Mouse (Mus musculus): Measurements from ENCODE around the gene Bicdl1. TPM values are rescaled to one million over a fixed set of nuclear protein-coding genes. Genes with fewer than 3 reads are reported as not detected.

Bicdl1 gene
- polyA plus RNA-seq, 1 experiment from 2014 or later = 8.0 TPM

DNA sequence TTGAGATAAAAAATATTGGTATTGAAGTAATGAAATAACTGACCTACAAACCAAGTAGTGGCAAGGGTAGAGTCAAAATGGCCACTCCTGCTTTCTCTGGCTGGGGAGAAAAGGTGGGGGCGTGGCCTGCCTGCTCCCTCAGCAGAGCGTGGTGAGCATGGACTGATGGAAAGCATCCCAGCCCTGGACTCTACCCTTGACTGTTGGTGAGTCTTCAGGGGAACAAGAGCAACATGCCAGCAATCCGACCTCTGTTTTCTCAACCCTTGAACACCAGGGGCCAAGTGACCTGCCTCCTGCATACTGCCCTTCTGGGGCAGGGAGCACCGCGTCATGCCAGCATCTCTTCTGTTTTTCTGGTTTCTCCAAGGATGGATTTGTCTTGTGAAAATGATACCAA, 34.6 kb downstream of the Bicdl1 start:
- TF ChIP-seq CTCF (IDR thresholded peaks at IDR 0.05; ENCODE audit: low read depth) = no peak
- no peaks in the 10 kb centered on the region for H3K9me3 ChIP-seq (ENCODE audit: control insufficient read depth)
- H3K4me3 ChIP-seq (ENCODE audit: low read depth, low read length) = no peak overlapping the region
- no peak overlapping the region for H3K27ac ChIP-seq (ENCODE audit: low read depth, low read length)
- no peaks in the 10 kb centered on the region for H3K27me3 ChIP-seq (replicated peaks; ENCODE audit: control insufficient read depth, insufficient read depth, low read length)
- no peaks in the 10 kb centered on the region for H3K4me1 ChIP-seq (replicated peaks; ENCODE audit: control insufficient read depth, insufficient read depth, low read length)
- no peak for ATAC-seq
- no peaks in the 10 kb centered on the region for H3K36me3 ChIP-seq (ENCODE audit: control insufficient read depth, insufficient read depth)
- WGBS = 87% methylated on average over 5 of the region's 5 CpGs
- no peak overlapping the region for H3K9ac ChIP-seq (ENCODE audit: low read depth, low read length)
- no peak overlapping the region for H3K4me2 ChIP-seq (replicated peaks; ENCODE audit: low read depth)

DNA sequence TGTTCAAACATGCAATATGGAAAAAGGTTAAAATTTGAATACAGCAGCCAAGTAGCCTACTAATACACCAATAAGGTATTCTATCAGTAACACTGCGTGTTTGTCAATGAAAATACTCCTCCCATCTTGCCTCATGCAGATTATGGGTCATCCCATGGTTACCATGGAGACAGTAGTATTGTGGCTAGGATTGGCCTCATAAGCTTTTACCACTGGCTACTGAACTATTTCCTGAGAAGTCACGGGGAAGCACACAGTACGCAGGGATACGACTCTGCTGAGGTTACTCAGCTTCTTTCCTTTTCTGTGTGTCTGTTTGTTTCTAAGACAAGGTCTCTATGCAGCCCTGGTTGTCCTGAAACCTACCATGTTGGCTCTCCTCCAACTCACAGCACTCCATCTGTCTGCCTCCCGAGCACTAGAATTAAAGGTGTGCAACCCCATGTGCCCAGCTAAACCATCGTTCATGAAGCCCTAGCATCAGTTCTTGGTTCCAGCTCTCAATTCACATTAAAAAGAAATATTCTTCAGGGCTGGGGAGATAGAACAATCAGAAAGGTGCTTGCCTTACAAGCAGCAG, 36.1 kb downstream of the Bicdl1 start:
- Histone ChIP-seq H3K9ac (ENCODE audit: low read depth, low read length) (no peak overlapping the region), H3K27me3 (replicated peaks; ENCODE audit: control insufficient read depth, insufficient read depth, low read length) (no peaks in the 10 kb centered on the region), H3K9me3 (ENCODE audit: control insufficient read depth) (no peaks in the 10 kb centered on the region), H3K4me3 (ENCODE audit: low read depth, low read length) (no peak overlapping the region), H3K4me2 (replicated peaks; ENCODE audit: low read depth) (no peak overlapping the region), H3K4me1 (replicated peaks; ENCODE audit: control insufficient read depth, insufficient read depth, low read length) (no peaks in the 10 kb centered on the region), H3K36me3 (ENCODE audit: control insufficient read depth, insufficient read depth) (no peaks in the 10 kb centered on the region), H3K27ac (ENCODE audit: low read depth, low read length) (no peak overlapping the region)
- ATAC-seq = no peak
- WGBS = 71% methylated on average over 6 of the region's 6 CpGs
- no peak for TF ChIP-seq CTCF (IDR thresholded peaks at IDR 0.05; ENCODE audit: low read depth)

DNA sequence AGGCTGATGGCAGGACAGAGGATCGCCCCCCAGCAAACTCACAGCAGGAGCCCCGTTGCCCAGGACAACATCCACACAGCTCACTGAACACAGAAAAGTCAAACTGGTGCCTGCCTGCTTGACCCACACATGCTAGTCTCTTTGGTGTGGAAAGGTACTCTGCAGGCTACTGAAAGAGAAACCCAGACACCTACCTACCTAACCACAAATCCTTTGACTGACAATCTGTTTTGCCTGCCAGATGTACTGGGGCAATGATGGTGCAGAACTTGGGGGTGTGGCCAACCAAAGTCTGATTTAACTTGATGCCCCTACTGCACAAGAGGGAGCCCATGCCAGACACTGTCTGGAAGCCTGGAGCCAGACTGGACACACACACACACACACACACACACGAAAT, 38.1 kb downstream of the Bicdl1 start:
- no peak overlapping the region for H3K9ac ChIP-seq (ENCODE audit: low read depth, low read length)
- H3K36me3 ChIP-seq (ENCODE audit: control insufficient read depth, insufficient read depth) = no peaks in the 10 kb centered on the region
- no peak overlapping the region for H3K4me3 ChIP-seq (ENCODE audit: low read depth, low read length)
- no peak for TF ChIP-seq CTCF (IDR thresholded peaks at IDR 0.05; ENCODE audit: low read depth)
- H3K9me3 ChIP-seq (ENCODE audit: control insufficient read depth) = no peaks in the 10 kb centered on the region
- no peaks in the 10 kb centered on the region for H3K27me3 ChIP-seq (replicated peaks; ENCODE audit: control insufficient read depth, insufficient read depth, low read length)
- H3K27ac ChIP-seq (ENCODE audit: low read depth, low read length) = no peak overlapping the region
- ATAC-seq = no peak
- WGBS = 46% methylated on average over 3 of the region's 3 CpGs
- H3K4me1 ChIP-seq (replicated peaks; ENCODE audit: control insufficient read depth, insufficient read depth, low read length) = no peaks in the 10 kb centered on the region
- H3K4me2 ChIP-seq (replicated peaks; ENCODE audit: low read depth) = no peak overlapping the region

DNA sequence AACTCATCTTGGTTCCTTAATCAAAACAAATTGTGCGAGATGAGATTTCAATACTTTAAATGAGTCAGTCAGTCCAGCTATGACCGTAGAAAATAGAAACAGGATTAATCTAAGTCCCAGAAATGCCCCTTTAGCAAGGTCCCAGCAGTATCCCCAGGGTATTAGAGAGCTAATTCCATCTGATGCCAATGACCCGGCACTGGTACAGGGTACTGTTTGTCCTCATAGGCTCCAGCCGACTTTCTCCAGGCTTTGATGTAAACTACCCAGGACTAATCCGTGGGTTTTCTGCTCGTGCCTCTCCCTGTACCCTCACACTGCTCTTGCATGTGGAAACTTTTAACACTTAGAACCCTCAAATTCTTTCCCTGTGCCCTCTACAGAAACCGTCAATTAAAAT, 44.7 kb downstream of the Bicdl1 start:
- 67% methylated on average over 7 of the region's 7 CpGs for WGBS
- ATAC-seq = no peak
- TF ChIP-seq CTCF (IDR thresholded peaks at IDR 0.05; ENCODE audit: low read depth) = no peak

DNA sequence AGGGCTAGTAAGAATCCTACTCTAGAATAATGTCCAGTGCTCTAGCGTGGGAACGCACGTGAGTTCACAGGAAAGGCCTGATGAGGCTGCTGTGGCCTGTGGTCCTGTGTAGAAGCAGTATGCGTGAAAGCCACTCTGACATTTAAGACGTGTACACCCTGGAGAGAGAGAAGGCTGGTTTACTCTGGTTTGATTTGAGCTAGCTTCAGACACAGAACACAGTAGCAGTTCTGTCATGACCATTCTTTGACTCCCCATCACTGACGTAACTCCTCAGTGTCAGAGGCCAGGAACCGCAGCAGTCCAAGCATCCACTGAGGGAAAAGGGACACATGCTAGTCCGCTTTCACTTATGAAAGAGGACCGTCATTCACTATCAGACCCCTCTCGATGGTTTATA, 46.3 kb downstream of the Bicdl1 start:
- H3K36me3 ChIP-seq (ENCODE audit: control insufficient read depth, insufficient read depth) = no peaks in the 10 kb centered on the region
- WGBS = 86% methylated on average over 10 of the region's 10 CpGs

More for the DNA sequence above, 44.7 kb downstream of the Bicdl1 start:
- H3K36me3 ChIP-seq (ENCODE audit: control insufficient read depth, insufficient read depth) = no peaks in the 10 kb centered on the region
- no peaks in the 10 kb centered on the region for H3K9me3 ChIP-seq (ENCODE audit: control insufficient read depth)
- H3K9ac ChIP-seq (ENCODE audit: low read depth, low read length) = no peak overlapping the region
- H3K4me2 ChIP-seq (replicated peaks; ENCODE audit: low read depth) = no peak overlapping the region
- H3K27ac ChIP-seq (ENCODE audit: low read depth, low read length) = no peak overlapping the region
- H3K4me3 ChIP-seq (ENCODE audit: low read depth, low read length) = no peak overlapping the region
- no peaks in the 10 kb centered on the region for H3K27me3 ChIP-seq (replicated peaks; ENCODE audit: control insufficient read depth, insufficient read depth, low read length)
- no peaks in the 10 kb centered on the region for H3K4me1 ChIP-seq (replicated peaks; ENCODE audit: control insufficient read depth, insufficient read depth, low read length)

DNA sequence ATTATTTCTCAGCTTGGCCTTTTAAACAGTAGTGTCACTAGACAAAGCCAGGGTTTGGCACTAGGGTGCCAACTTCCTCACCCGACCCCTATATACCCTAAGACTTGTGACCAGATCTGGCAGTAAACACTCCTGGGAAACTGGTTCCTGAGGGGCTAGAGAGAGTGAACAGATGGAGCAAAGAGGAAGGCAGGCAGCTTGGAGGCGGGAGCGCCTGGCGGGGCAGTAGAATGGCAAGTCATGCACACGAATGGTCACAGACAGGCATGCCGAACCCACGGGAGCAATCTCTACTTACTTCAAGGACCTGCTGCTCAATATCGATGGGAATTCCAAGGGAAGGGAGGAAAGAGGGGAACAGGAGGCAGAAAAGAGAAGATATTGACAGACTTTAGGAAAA, 59.6 kb downstream of the Bicdl1 start:
- H3K9ac ChIP-seq (ENCODE audit: low read depth, low read length) = no peak overlapping the region
- no peak overlapping the region for H3K4me2 ChIP-seq (replicated peaks; ENCODE audit: low read depth)
- H3K36me3 ChIP-seq (ENCODE audit: control insufficient read depth, insufficient read depth) = no peaks in the 10 kb centered on the region
- no peaks in the 10 kb centered on the region for H3K4me1 ChIP-seq (replicated peaks; ENCODE audit: control insufficient read depth, insufficient read depth, low read length)
- ATAC-seq = no peak
- H3K27ac ChIP-seq (ENCODE audit: low read depth, low read length) = no peak overlapping the region
- H3K9me3 ChIP-seq (ENCODE audit: control insufficient read depth) = no peaks in the 10 kb centered on the region
- no peak for TF ChIP-seq CTCF (IDR thresholded peaks at IDR 0.05; ENCODE audit: low read depth)
- no peak overlapping the region for H3K4me3 ChIP-seq (ENCODE audit: low read depth, low read length)
- H3K27me3 ChIP-seq (replicated peaks; ENCODE audit: control insufficient read depth, insufficient read depth, low read length) = no peaks in the 10 kb centered on the region
- 76% methylated on average over 8 of the region's 8 CpGs for WGBS

More for the DNA sequence above, 46.3 kb downstream of the Bicdl1 start:
- Histone ChIP-seq H3K4me2 (replicated peaks; ENCODE audit: low read depth) (no peak overlapping the region), H3K9me3 (ENCODE audit: control insufficient read depth) (no peaks in the 10 kb centered on the region), H3K4me1 (replicated peaks; ENCODE audit: control insufficient read depth, insufficient read depth, low read length) (no peaks in the 10 kb centered on the region), H3K27ac (ENCODE audit: low read depth, low read length) (no peak overlapping the region), H3K4me3 (ENCODE audit: low read depth, low read length) (no peak overlapping the region), H3K9ac (ENCODE audit: low read depth, low read length) (no peak overlapping the region), H3K27me3 (replicated peaks; ENCODE audit: control insufficient read depth, insufficient read depth, low read length) (no peaks in the 10 kb centered on the region)
- no peak for ATAC-seq
- no peak for TF ChIP-seq CTCF (IDR thresholded peaks at IDR 0.05; ENCODE audit: low read depth)

DNA sequence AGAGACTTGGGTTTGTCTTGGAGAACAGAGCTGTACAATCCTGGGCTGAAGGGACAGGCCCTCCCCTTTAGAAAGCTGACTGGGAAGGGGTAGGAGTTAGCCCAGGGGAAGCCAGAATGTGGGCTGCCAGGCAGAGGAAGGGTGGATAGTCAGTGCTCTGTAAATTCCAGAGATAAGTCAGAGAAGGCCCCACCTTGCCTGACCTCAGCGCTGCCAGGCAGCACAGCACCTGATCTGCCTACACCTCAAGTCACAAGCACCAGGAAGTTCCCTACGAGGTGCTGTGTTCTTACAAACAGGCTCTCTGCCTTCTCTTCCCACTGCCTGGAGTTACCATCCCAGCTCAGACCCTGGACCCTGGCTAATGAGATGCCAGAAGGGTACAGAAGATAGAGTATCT, 61.0 kb downstream of the Bicdl1 start:
- Histone ChIP-seq H3K9me3 (ENCODE audit: control insufficient read depth) (no peaks in the 10 kb centered on the region), H3K27me3 (replicated peaks; ENCODE audit: control insufficient read depth, insufficient read depth, low read length) (no peaks in the 10 kb centered on the region), H3K36me3 (ENCODE audit: control insufficient read depth, insufficient read depth) (no peaks in the 10 kb centered on the region), H3K9ac (ENCODE audit: low read depth, low read length) (no peak overlapping the region), H3K4me3 (ENCODE audit: low read depth, low read length) (no peak overlapping the region), H3K4me2 (replicated peaks; ENCODE audit: low read depth) (no peak overlapping the region), H3K27ac (ENCODE audit: low read depth, low read length) (peak overlapping the region; percentile 15; the same call in 1 of the 2 replicates), H3K4me1 (replicated peaks; ENCODE audit: control insufficient read depth, insufficient read depth, low read length) (no peaks in the 10 kb centered on the region)
- peak; percentile 64 for ATAC-seq
- 30% methylated on average over 2 of the region's 2 CpGs for WGBS
- no peak for TF ChIP-seq CTCF (IDR thresholded peaks at IDR 0.05; ENCODE audit: low read depth)
